Mouse (Mus musculus) embryonic facial prominence, embryonic 15.5 days (tissue): ENCODE data around the gene Psme2. TPM values are rescaled to one million over a fixed set of nuclear protein-coding genes. Genes with fewer than 3 reads are reported as not detected.

Experiments used
- ATAC-seq: fragments of 200-750 bp; cut with Nextera tagmentation; 2 replicates; pipeline ENCODE4 v1.8.0; 2017; ENCODE audit warnings: low read depth, moderate TSS enrichment; ENCODE audit not compliant: insufficient number of reproducible peaks, low FRiP score, low TSS enrichment
- H3K27ac ChIP-seq: fragments of 300-500 bp; sonication (generic); replicated peaks from 2 replicates; pipeline ENCODE4 v1.5.1; 2015; ENCODE audit warnings: mild to moderate bottlenecking, inconsistent platforms
- H3K27me3 ChIP-seq: fragments of 300-500 bp; sonication (generic); 2 replicates; pipeline ENCODE4 v1.6.1; 2015; ENCODE audit warnings: inconsistent platforms
- H3K36me3 ChIP-seq: fragments of 300-500 bp; sonication (generic); 2 replicates; pipeline ENCODE4 v1.6.1; 2015; ENCODE audit warnings: mild to moderate bottlenecking, inconsistent platforms
- H3K4me1 ChIP-seq: fragments of 300-500 bp; sonication (generic); 2 replicates; pipeline ENCODE4 v1.6.1; 2015; ENCODE audit warnings: inconsistent platforms
- H3K4me2 ChIP-seq: fragments of 300-500 bp; sonication (generic); replicated peaks from 2 replicates; pipeline ENCODE4 v1.6.1; 2015; ENCODE audit warnings: mild to moderate bottlenecking, inconsistent platforms
- H3K4me3 ChIP-seq: fragments of 300-500 bp; sonication (generic); replicated peaks from 2 replicates; pipeline ENCODE4 v1.5.1; 2015; ENCODE audit warnings: mild to moderate bottlenecking, inconsistent platforms
- H3K9ac ChIP-seq: fragments of 300-500 bp; sonication (generic); 2 replicates; pipeline ENCODE4 v1.6.1; 2015; ENCODE audit warnings: inconsistent platforms
- H3K9me3 ChIP-seq: fragments of 300-500 bp; sonication (generic); replicated peaks from 2 replicates; pipeline ENCODE4 v1.6.1; 2016; ENCODE audit warnings: inconsistent platforms
- WGBS: fragments of 180-500 bp; shearing (Covaris S2); methylation state at CpG from one replicate; pipeline ENCODE4 v1.1.7; 2015; 5-methylcytosine and 5-hydroxymethylcytosine counted together
- polyA plus RNA-seq: library from polyadenylated mRNA; unstranded; fragments of >200 nt; fragmentation: Nextera tagmentation; extraction: Ambion mirVana; gene quantifications from 2 replicates; pipeline ENCODE4 v1.2.1, GENCODE M21; 2015

Psme2 gene
- polyA plus RNA-seq, 1 experiment from 2014 or later = 238 TPM

DNA sequence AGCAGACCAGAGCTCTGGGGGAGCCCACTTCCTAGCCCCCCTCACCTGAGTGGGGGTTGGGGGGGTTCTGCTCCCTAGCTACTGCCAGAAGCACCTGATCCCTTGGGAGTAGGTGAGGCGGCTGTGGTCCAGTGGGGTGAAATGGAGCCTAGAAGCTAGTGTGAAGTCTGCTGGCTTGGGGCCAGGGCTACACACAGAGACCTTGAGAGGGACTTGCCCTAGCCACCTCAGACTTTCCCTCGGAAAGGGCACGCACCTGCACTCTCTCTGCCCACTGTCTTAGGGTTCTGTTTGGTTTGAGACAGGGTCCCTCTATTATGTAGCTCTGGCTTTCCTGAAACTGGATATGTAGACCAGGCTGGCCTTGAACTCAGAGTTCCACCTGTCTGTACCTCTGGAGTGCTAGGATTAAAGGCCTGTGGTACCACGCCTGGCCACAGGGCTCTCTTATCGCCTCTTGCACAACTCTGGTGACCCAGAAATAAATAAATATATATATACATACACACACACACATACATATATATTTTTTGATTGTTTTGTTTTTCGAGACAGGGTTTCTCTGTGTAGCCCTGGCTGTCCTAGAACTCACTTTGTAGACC is 12.1 kb downstream of the Psme2 start:
- peak overlapping the region; percentile 88 for H3K9ac ChIP-seq
- H3K4me1 ChIP-seq = 0 out of 2 replicates have a peak, but pooled peaks cover 19% of the 10 kb centered on the region
- H3K4me3 ChIP-seq = peak overlapping the region; percentile 75
- WGBS = 25% methylated on average over 6 of the region's 6 CpGs
- H3K4me2 ChIP-seq = peak overlapping the region; percentile 84
- no peaks in the 10 kb centered on the region for H3K27me3 ChIP-seq
- peak; percentile 39 for ATAC-seq
- peaks cover 19% of the 10 kb centered on the region; the same call in 1 of the 2 replicates for H3K36me3 ChIP-seq
- no peaks in the 10 kb centered on the region for H3K9me3 ChIP-seq
- H3K27ac ChIP-seq = peak overlapping the region; percentile 83

DNA sequence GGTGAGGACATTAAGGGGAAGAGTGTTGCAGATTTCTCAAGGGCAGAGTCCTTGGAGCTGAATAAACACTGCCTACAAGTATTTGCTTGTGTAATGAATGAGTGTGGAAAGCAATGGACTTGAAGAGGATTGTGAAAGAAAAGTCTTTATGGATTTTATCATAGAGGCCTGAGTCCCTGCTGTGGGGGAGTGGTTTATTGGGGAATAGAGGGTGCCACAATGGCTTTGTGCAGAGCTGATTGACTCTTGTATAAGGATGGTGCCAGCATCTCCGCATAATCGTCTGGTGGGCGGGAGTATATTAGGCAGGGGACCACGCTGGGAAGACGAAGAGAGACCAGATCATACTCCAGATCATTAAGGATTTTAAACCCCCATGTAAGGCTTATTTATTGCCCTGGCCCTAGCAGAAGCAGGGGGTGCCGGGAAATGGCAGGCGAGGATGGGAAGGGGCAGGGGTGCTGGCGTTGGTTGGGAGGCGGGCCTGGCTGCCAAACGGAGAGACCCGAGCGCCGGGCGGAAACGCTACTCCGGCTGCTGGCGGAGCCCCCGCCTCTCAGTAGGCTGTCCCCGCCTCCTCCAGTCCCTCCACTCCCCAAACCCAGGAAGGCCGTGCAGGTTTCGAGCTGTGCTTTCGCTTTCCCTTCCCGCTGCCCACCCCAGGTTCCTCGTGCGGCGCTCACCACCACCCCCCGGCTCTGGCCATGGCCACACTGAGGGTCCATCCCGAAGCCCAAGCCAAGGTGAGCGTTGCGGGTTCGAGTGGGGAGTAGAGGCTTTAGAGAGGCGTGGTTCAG is 12.8 kb downstream of the Psme2 start, which contains the start of gene Psme1:
TSS of gene Psme1 (plus strand) at position 253 of the 797 bp plus-strand sequence.
- H3K4me3 ChIP-seq = peak within 1 kb of the TSS; percentile 75
- no peaks in the 10 kb centered on the region for H3K9me3 ChIP-seq
- peaks cover 19% of the 10 kb centered on the region; the same call in 1 of the 2 replicates for H3K36me3 ChIP-seq
- H3K4me1 ChIP-seq = 0 out of 2 replicates have a peak, but pooled peaks cover 19% of the 10 kb centered on the region
- peak; percentile 86 for ATAC-seq
- WGBS = under 1% methylated on average over 32 of the region's 32 CpGs
- no peaks in the 10 kb centered on the region for H3K27me3 ChIP-seq
- H3K4me2 ChIP-seq = peak within 1 kb of the TSS; percentile 84
- H3K27ac ChIP-seq = peak within 1 kb of the TSS; percentile 83
- H3K9ac ChIP-seq = peak within 1 kb of the TSS; percentile 88

DNA sequence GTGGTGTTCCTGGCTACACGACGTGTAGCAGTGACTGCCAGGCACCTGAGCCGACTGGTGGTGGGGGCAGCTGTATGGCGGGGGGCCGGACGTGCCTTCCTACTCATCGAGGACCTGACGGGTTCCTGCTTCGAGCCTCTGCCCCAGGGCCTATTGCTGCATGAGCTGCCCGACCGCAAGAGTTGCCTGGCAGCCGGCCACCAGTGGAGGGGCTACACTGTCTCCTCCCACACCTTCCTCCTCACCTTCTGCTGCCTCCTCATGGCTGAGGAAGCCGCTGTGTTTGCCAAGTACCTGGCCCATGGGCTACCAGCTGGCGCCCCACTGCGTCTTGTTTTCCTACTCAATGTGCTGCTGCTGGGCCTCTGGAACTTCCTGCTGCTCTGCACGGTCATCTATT is 14.5 kb downstream of the Psme2 start:
- Histone ChIP-seq H3K27ac (no peak overlapping the region), H3K4me1 (0 out of 2 replicates have a peak, but pooled peaks cover 19% of the 10 kb centered on the region), H3K9me3 (no peaks in the 10 kb centered on the region), H3K4me3 (peak overlapping the region; percentile 23; the same call in 1 of the 2 replicates), H3K27me3 (no peaks in the 10 kb centered on the region), H3K9ac (no peak overlapping the region), H3K36me3 (peaks cover 17% of the 10 kb centered on the region; the same call in 1 of the 2 replicates), H3K4me2 (no peak overlapping the region; the same call in 1 of the 2 replicates)
- 57% methylated on average over 16 of the region's 16 CpGs for WGBS
- ATAC-seq = no peak

DNA sequence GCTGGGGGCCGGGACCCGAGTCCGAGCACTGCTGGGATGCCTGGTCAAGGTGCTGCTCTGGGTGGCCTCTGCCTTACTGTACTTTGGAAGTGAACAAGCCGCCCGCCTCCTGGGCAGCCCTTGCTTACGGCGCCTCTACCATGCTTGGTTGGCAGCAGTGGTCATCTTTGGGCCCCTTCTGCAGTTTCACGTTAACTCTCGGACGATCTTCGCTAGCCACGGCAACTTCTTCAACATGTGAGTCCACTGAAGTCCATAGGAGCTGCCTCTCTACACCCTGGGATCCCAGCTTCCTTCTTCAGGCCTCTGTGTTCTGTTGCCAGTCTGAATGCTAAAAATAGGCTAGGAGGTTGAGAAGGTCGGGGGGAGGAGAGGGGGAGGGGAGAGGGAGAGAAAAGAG is 15.2 kb downstream of the Psme2 start:
- H3K4me3 ChIP-seq = peak overlapping the region; percentile 23

DNA sequence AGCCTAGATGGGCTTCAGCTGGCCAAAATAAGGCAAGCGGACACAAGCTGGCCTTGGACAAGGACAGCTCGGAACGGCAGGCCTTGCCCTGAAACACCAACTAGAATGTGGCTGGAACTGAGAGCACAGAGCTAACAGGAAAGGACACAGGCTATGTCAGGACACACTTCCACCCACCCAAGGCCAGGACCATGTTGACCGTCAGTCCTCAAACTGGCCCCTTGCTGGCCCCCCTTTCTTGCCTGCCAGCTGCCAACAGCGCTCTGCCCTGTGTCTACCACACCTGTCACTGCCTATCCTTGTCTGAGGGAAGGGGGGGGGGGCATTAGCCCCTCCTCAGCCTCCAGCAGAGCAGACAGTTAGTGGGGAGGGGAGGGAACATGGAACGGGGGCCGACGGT is 15.6 kb downstream of the Psme2 start, which contains the start of gene Fitm1:
TSS of gene Fitm1 (plus strand) at position 316 of the 400 bp plus-strand sequence.
- Histone ChIP-seq H3K9me3 (no peaks in the 10 kb centered on the region), H3K36me3 (peaks cover 8% of the 10 kb centered on the region; the same call in 1 of the 2 replicates), H3K27me3 (no peaks in the 10 kb centered on the region), H3K4me1 (0 out of 2 replicates have a peak, but pooled peaks cover 19% of the 10 kb centered on the region), H3K4me2 (no peak within 1 kb of the TSS; the same call in 1 of the 2 replicates), H3K9ac (no peak within 1 kb of the TSS), H3K27ac (0 out of 2 replicates have a peak within 1 kb of the TSS, but pooled peaks have one; percentile 28), H3K4me3 (peak within 1 kb of the TSS; percentile 23)
- WGBS = 72% methylated on average over 8 of the region's 8 CpGs
- ATAC-seq = peak; percentile 27; the same call in 1 of the 2 replicates

More for the DNA sequence above, 15.2 kb downstream of the Psme2 start:
- H3K9ac ChIP-seq = no peak overlapping the region
- no peaks in the 10 kb centered on the region for H3K27me3 ChIP-seq
- 69% methylated on average over 13 of the region's 13 CpGs for WGBS
- H3K4me1 ChIP-seq = 0 out of 2 replicates have a peak, but pooled peaks cover 19% of the 10 kb centered on the region
- H3K4me2 ChIP-seq = no peak overlapping the region; the same call in 1 of the 2 replicates
- H3K9me3 ChIP-seq = no peaks in the 10 kb centered on the region
- H3K36me3 ChIP-seq = peaks cover 10% of the 10 kb centered on the region; the same call in 1 of the 2 replicates
- H3K27ac ChIP-seq = 0 out of 2 replicates have a peak overlapping the region, but pooled peaks have one; percentile 28
- no peak for ATAC-seq

DNA sequence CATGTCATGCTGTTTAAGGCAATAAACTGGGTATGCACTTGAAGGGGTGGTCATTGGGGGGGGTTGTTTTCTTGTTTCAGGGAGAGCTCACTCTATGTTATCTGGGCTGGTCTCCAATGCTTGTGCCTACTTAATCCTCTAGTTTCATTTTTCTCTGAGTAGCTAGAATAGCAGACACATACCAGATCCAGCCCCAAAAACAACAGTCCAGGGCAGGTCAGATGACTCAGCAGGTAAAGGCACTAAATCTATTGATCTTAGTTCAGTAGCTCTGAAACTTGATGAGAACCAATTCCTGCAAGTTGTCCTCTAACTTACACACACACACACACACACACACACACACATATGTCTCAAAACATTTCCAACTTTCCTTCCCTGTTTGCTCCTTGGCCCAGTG is 19.2 kb downstream of the Psme2 start:
- H3K4me1 ChIP-seq = 0 out of 2 replicates have a peak, but pooled peaks cover 7% of the 10 kb centered on the region
- no peak overlapping the region for H3K9ac ChIP-seq
- no peak overlapping the region for H3K4me2 ChIP-seq
- no peak for ATAC-seq
- no peak overlapping the region for H3K27ac ChIP-seq
- no peak overlapping the region for H3K4me3 ChIP-seq
- H3K36me3 ChIP-seq = peaks cover 33% of the 10 kb centered on the region
- H3K27me3 ChIP-seq = no peaks in the 10 kb centered on the region
- H3K9me3 ChIP-seq = no peaks in the 10 kb centered on the region

DNA sequence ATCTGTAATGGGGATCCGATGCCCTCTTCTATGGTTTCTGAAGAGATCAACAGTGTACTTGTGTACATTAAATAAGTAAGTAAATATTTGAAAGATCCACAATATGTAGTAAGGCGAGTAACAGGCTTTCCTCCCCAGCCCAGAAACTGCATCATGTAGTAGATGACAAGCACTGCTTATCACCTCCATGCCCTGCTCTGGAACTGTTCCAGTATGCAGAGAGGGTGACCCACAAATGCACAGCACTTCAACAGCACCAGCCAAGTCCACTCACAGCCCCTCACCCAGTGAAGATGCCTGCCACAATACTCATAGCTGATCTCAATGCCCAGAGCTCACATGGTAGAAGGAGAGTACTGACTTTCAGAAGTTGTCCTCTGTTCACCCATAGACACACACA is 20.3 kb downstream of the Psme2 start:
- Histone ChIP-seq H3K36me3 (peaks cover 45% of the 10 kb centered on the region), H3K4me1 (0 out of 2 replicates have a peak, but pooled peaks cover 3% of the 10 kb centered on the region), H3K9me3 (no peaks in the 10 kb centered on the region), H3K4me3 (no peak overlapping the region), H3K9ac (no peak overlapping the region), H3K27ac (no peak overlapping the region), H3K27me3 (no peaks in the 10 kb centered on the region), H3K4me2 (no peak overlapping the region)
- ATAC-seq = no peak
- 92% methylated on average over 2 of the region's 2 CpGs for WGBS

DNA sequence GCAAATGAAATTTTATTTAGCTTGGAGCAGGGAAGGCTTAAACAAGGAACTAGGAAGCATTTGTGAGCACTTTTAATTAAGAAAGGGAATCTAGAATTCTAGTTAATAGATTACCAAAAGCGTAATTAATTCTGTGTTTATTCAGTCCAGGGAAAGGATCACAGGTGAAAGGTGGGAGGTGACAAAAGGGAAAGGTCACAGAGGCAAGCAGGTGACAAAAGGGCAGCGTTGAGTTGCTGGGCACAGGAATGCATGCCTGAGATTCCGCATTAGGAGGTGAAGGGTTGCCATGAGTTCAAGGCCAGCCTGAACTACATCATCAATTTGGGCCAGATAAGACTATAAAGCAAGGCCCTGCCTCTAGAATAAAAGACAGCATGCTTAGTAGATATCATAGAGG is 23.4 kb downstream of the Psme2 start:
- Histone ChIP-seq H3K9me3 (no peaks in the 10 kb centered on the region), H3K4me2 (no peak overlapping the region), H3K36me3 (peaks cover 73% of the 10 kb centered on the region), H3K27me3 (no peaks in the 10 kb centered on the region), H3K4me3 (no peak overlapping the region), H3K9ac (no peak overlapping the region), H3K4me1 (no peaks in the 10 kb centered on the region), H3K27ac (no peak overlapping the region)
- ATAC-seq = no peak
- 83% methylated on average over 3 of the region's 3 CpGs for WGBS

DNA sequence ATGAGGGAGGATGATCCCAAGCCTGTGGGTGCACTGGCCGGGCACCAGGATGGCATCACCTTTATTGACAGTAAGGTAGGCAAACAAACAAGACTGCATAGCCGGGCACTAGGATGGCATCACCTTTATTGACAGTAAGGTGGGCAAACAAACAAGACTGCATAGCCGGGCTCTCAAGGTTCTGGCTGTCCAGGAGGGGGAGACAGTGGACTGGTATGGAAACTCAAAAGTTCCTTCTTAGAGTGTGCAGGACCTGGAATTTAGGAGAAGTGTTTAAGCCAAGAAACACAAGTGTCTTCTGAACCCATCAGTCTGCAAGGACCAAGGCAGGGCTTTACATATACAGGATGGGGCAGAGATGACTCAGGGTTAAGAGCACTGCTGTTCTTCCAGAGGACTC is 25.2 kb downstream of the Psme2 start:
- H3K27me3 ChIP-seq = no peaks in the 10 kb centered on the region
- H3K4me2 ChIP-seq = no peak overlapping the region
- no peaks in the 10 kb centered on the region for H3K9me3 ChIP-seq
- peaks cover 73% of the 10 kb centered on the region for H3K36me3 ChIP-seq
- no peak overlapping the region for H3K27ac ChIP-seq
- H3K4me1 ChIP-seq = peaks cover 14% of the 10 kb centered on the region
- no peak for ATAC-seq
- WGBS = 84% methylated on average over 3 of the region's 3 CpGs
- H3K4me3 ChIP-seq = no peak overlapping the region
- H3K9ac ChIP-seq = no peak overlapping the region

DNA sequence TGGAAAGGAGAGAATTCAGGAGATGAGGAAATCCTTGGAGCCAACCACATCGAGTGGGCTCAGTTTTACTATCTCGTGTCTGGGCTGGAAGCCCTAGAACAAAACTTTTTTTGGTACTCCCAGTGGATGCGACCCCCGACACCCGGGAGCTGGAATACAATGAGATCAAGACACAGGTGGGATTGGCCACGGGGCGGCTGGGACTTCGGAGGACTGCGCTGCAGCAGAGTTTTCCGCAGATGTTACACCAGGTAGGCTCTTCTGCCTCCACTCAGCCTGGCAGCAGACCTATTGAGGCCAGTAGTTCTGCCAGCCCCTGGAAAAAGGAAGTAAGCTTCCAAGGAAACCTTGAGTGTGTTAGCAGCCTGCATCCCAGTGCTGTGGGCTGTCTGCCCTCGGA is 27.7 kb downstream of the Psme2 start:
- Histone ChIP-seq H3K36me3 (peaks cover 55% of the 10 kb centered on the region), H3K4me1 (peaks cover 14% of the 10 kb centered on the region), H3K9ac (no peak overlapping the region), H3K27me3 (no peaks in the 10 kb centered on the region), H3K27ac (no peak overlapping the region), H3K9me3 (no peaks in the 10 kb centered on the region), H3K4me2 (no peak overlapping the region), H3K4me3 (no peak overlapping the region)
- 82% methylated on average over 11 of the region's 11 CpGs for WGBS
- no peak for ATAC-seq

DNA sequence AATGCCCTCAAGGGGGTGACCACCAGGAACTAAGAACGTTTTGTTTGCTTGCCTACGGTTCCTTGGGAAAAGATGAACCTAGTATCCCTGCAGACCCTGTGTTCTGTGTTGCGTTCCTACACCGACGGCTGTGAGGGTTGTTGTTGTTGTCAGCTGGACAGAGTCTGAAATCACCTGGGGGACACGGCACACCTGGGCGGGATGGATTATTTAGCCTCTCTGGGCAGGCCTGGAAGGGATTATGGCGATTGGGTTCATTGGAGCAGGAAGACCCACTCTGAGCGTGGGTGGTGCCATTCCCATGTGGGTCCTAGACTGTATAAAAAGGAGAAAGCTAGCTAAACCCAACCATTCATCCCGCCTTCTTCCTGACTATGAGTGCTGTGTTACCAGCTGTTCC is 29.1 kb downstream of the Psme2 start:
- Histone ChIP-seq H3K9me3 (no peaks in the 10 kb centered on the region), H3K4me3 (no peak overlapping the region), H3K27ac (no peak overlapping the region), H3K9ac (no peak overlapping the region), H3K27me3 (no peaks in the 10 kb centered on the region), H3K4me1 (peaks cover 14% of the 10 kb centered on the region), H3K36me3 (peaks cover 41% of the 10 kb centered on the region), H3K4me2 (peak overlapping the region; percentile 83; the same call in 1 of the 2 replicates)
- 68% methylated on average over 10 of the region's 10 CpGs for WGBS
- ATAC-seq = no peak
